Mouse (Mus musculus): Measurements from ENCODE around the gene Atf3. TPM values are rescaled to one million over a fixed set of nuclear protein-coding genes. Genes with fewer than 3 reads are reported as not detected.
"Not testable (repeated sequence)": the region's sequence is repeated elsewhere in the genome, so short reads cannot be mapped to it uniquely, and the experiment has no call there.

Atf3 gene
- polyA plus RNA-seq, 1 experiment = 59.6 TPM

- Histone ChIP-seq H3ac (ENCODE audit: control insufficient read depth, insufficient read length) (no peak overlapping the region), H3K79me2 (ENCODE audit: control insufficient read depth, insufficient read depth) (no peaks in the 10 kb centered on the region), H3K4me2 (ENCODE audit: low read depth) (no peak overlapping the region), H3K27me3 (ENCODE audit: control insufficient read depth, insufficient read depth, insufficient read length) (peaks cover 20% of the 10 kb centered on the region), H3K4me3 (no peak overlapping the region), H3K36me3 (ENCODE audit: control insufficient read depth, insufficient read depth) (no peaks in the 10 kb centered on the region)
- TF ChIP-seq E2F4 (IDR thresholded peaks at IDR 0.05; ENCODE audit: insufficient read depth) = no peak
- TF ChIP-seq REST (IDR thresholded peaks at IDR 0.05; ENCODE audit: insufficient read depth, insufficient read length) = no peak
- TF ChIP-seq USF1 (IDR thresholded peaks at IDR 0.05; ENCODE audit: low read depth) = no peak
- TF ChIP-seq CEBPB (IDR thresholded peaks at IDR 0.05; ENCODE audit: insufficient read depth, poor library complexity, severe bottlenecking) = no peak
- no peak for TF ChIP-seq POLR2AphosphoS2 (IDR thresholded peaks at IDR 0.05; ENCODE audit: insufficient read length, low read depth)
- no peak for TF ChIP-seq MYOD1 (IDR thresholded peaks at IDR 0.05; ENCODE audit: control insufficient read depth in 1 of 3, insufficient read length in 2 of 3, low read depth in 2 of 3)
- TF ChIP-seq MAX (IDR thresholded peaks at IDR 0.05; ENCODE audit: low read depth) = no peak
- no peak for TF ChIP-seq POLR2A (IDR thresholded peaks at IDR 0.05; ENCODE audit: insufficient read length, low read depth)
- TF ChIP-seq SRF (IDR thresholded peaks at IDR 0.05; ENCODE audit: control insufficient read depth, insufficient read length, low read depth) = no peak
- no peak for TF ChIP-seq MYOG (IDR thresholded peaks at IDR 0.05; ENCODE audit: control insufficient read depth in 1 of 3, insufficient read depth in 1 of 3, insufficient read length in 2 of 3, low read depth in 2 of 3)
- no peak for TF ChIP-seq TCF3 (IDR thresholded peaks at IDR 0.05; ENCODE audit: insufficient read length, low read depth)
- no peak for TF ChIP-seq TCF12 (IDR thresholded peaks at IDR 0.05; ENCODE audit: insufficient read depth, poor library complexity, severe bottlenecking)
Observed at GRCm38 (mm10) chr1:191150924-191151605, 66.8 kb downstream of the Atf3 start.

- H3K36me3 ChIP-seq (ENCODE audit: control insufficient read depth, insufficient read depth); H3K4me3 ChIP-seq; H3ac ChIP-seq (ENCODE audit: control insufficient read depth, insufficient read length); H3K79me2 ChIP-seq (ENCODE audit: control insufficient read depth, insufficient read depth); H3K4me2 ChIP-seq (ENCODE audit: low read depth): not testable (repeated sequence)
- H3K27me3 ChIP-seq (ENCODE audit: control insufficient read depth, insufficient read depth, insufficient read length) = peaks cover 20% of the 10 kb centered on the region
Observed at GRCm38 (mm10) chr1:191149489-191149888, 68.3 kb downstream of the Atf3 start.

- no peak overlapping the region for H3K4me3 ChIP-seq
- H3ac ChIP-seq (ENCODE audit: control insufficient read depth, insufficient read length) = no peak overlapping the region
- no peak overlapping the region for H3K4me2 ChIP-seq (ENCODE audit: low read depth)
- no peaks in the 10 kb centered on the region for H3K36me3 ChIP-seq (ENCODE audit: control insufficient read depth, insufficient read depth)
- H3K79me2 ChIP-seq (ENCODE audit: control insufficient read depth, insufficient read depth) = no peaks in the 10 kb centered on the region
- no peak for TF ChIP-seq MAX (IDR thresholded peaks at IDR 0.05; ENCODE audit: low read depth)
- no peak for TF ChIP-seq TCF3 (IDR thresholded peaks at IDR 0.05; ENCODE audit: insufficient read length, low read depth)
- TF ChIP-seq TCF12 (IDR thresholded peaks at IDR 0.05; ENCODE audit: insufficient read depth, poor library complexity, severe bottlenecking) = no peak
- no peak for TF ChIP-seq REST (IDR thresholded peaks at IDR 0.05; ENCODE audit: insufficient read depth, insufficient read length)
- no peak for TF ChIP-seq POLR2AphosphoS2 (IDR thresholded peaks at IDR 0.05; ENCODE audit: insufficient read length, low read depth)
- no peak for TF ChIP-seq USF1 (IDR thresholded peaks at IDR 0.05; ENCODE audit: low read depth)
- TF ChIP-seq E2F4 (IDR thresholded peaks at IDR 0.05; ENCODE audit: insufficient read depth) = no peak
- no peak for TF ChIP-seq SRF (IDR thresholded peaks at IDR 0.05; ENCODE audit: control insufficient read depth, insufficient read length, low read depth)
- TF ChIP-seq MYOD1 (IDR thresholded peaks at IDR 0.05; ENCODE audit: control insufficient read depth in 1 of 3, insufficient read length in 2 of 3, low read depth in 2 of 3) = peak in 1 of 3 experiments; percentile 29
- no peak for TF ChIP-seq POLR2A (IDR thresholded peaks at IDR 0.05; ENCODE audit: insufficient read length, low read depth)
- TF ChIP-seq MYOG (IDR thresholded peaks at IDR 0.05; ENCODE audit: control insufficient read depth in 1 of 3, insufficient read depth in 1 of 3, insufficient read length in 2 of 3, low read depth in 2 of 3) = peak in 1 of 3 experiments; percentile 40
- TF ChIP-seq CEBPB (IDR thresholded peaks at IDR 0.05; ENCODE audit: insufficient read depth, poor library complexity, severe bottlenecking) = no peak
- H3K27me3 ChIP-seq (ENCODE audit: control insufficient read depth, insufficient read depth, insufficient read length) = peaks cover 45% of the 10 kb centered on the region
Observed at GRCm38 (mm10) chr1:191140983-191141382, 76.9 kb downstream of the Atf3 start.

DNA sequence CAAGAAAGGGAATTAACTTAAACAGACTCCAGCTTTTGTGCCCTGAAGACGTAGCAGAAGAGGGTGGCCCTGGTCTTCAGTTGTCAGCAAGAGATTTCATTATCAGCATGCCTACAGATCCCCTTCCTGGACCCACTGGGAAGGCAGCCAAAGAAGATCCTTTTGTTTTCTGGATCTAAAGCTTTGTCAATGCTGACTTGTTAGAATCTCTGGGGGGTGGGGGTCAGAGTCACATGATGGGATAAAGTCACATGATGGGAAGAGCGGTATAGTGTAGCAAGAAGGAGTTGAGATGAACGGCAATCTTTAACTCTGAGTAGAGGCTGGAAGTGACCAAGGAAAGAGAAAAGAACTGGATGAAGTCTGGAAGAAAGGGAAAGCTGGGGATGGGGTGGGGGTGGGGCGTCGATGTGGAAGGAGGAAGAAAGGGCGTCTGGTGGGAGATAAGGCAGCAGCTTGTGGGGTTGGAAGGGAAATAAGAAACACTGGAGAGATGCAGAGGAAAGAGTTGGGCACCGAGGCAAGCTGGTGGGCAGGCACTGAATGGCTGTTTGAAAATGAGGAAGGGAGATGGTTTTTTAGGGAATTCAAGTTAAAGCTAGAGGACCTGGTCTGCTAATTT lies 78.9 kb downstream of the Atf3 start:
- Histone ChIP-seq H3K4me2 (ENCODE audit: low read depth) (no peak overlapping the region), H3K4me3 (no peak overlapping the region), H3K27me3 (ENCODE audit: control insufficient read depth, insufficient read depth, insufficient read length) (peaks cover 62% of the 10 kb centered on the region), H3K79me2 (ENCODE audit: control insufficient read depth, insufficient read depth) (no peaks in the 10 kb centered on the region), H3K36me3 (ENCODE audit: control insufficient read depth, insufficient read depth) (no peaks in the 10 kb centered on the region), H3ac (ENCODE audit: control insufficient read depth, insufficient read length) (no peak overlapping the region)
- TF ChIP-seq POLR2AphosphoS2 (IDR thresholded peaks at IDR 0.05; ENCODE audit: insufficient read length, low read depth) (no peak), MYOG (IDR thresholded peaks at IDR 0.05; ENCODE audit: control insufficient read depth in 1 of 3, insufficient read depth in 1 of 3, insufficient read length in 2 of 3, low read depth in 2 of 3) (no peak), POLR2A (IDR thresholded peaks at IDR 0.05; ENCODE audit: insufficient read length, low read depth) (no peak), REST (IDR thresholded peaks at IDR 0.05; ENCODE audit: insufficient read depth, insufficient read length) (no peak), E2F4 (IDR thresholded peaks at IDR 0.05; ENCODE audit: insufficient read depth) (no peak), SRF (IDR thresholded peaks at IDR 0.05; ENCODE audit: control insufficient read depth, insufficient read length, low read depth) (no peak), MYOD1 (IDR thresholded peaks at IDR 0.05; ENCODE audit: control insufficient read depth in 1 of 3, insufficient read length in 2 of 3, low read depth in 2 of 3) (no peak), MAX (IDR thresholded peaks at IDR 0.05; ENCODE audit: low read depth) (no peak), USF1 (IDR thresholded peaks at IDR 0.05; ENCODE audit: low read depth) (no peak), TCF12 (IDR thresholded peaks at IDR 0.05; ENCODE audit: insufficient read depth, poor library complexity, severe bottlenecking) (no peak), CEBPB (IDR thresholded peaks at IDR 0.05; ENCODE audit: insufficient read depth, poor library complexity, severe bottlenecking) (no peak)
